Mouse (Mus musculus): ENCODE data around the gene Gpcpd1. TPM values are rescaled to one million over a fixed set of nuclear protein-coding genes. Genes with fewer than 3 reads are reported as not detected.
A peak's percentile ranks its signal among the peaks of the same experiment; 100 is the strongest.

Gene Gpcpd1
- polyA plus RNA-seq, 1 experiment from 2014 or later, result 25.8 TPM

DNA sequence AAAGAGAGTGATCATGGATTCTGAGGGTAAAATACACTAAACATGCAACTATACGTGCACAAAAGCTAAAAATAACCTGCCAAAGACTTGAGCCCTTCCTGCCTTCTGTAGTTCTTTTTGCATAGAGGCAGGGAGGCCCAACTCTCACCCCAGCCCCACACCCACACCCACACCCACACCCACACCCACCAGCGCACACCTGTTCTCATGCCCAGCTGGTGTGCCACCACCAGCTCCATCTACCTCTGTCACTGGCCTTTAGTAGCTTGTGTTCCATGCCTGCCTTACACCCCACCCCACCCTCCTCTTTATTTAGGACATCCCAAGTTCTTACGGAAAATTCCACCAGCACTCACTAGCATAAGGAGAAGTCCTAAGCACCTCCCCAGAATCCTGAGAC lies 89.2 kb downstream of the Gpcpd1 start:
- Histone ChIP-seq H3K9ac (ENCODE audit: low read length) (no peak overlapping the region), H3K4me3 (ENCODE audit: low read depth, low read length) (no peak overlapping the region), H3K36me3 (ENCODE audit: control insufficient read depth, insufficient read depth, low read length) (no peaks in the 10 kb centered on the region), H3K9me3 (ENCODE audit: control insufficient read depth, low read length) (no peaks in the 10 kb centered on the region), H3K27ac (replicated peaks; ENCODE audit: low read depth, low read length) (no peak overlapping the region), H3K4me1 (ENCODE audit: control insufficient read depth, insufficient read depth, low read length) (no peaks in the 10 kb centered on the region), H3K4me2 (ENCODE audit: low read depth, severe bottlenecking) (no peak overlapping the region), H3K27me3 (ENCODE audit: control insufficient read depth, insufficient read depth, low read length) (no peaks in the 10 kb centered on the region)
- 90% methylated on average over 3 of the region's 3 CpGs for WGBS
- ATAC-seq (ENCODE audit: insufficient number of reproducible peaks, low FRiP score, low TSS enrichment, low read depth) (no peak), DNase-seq (ENCODE audit: low spot score) (no peak)

DNA sequence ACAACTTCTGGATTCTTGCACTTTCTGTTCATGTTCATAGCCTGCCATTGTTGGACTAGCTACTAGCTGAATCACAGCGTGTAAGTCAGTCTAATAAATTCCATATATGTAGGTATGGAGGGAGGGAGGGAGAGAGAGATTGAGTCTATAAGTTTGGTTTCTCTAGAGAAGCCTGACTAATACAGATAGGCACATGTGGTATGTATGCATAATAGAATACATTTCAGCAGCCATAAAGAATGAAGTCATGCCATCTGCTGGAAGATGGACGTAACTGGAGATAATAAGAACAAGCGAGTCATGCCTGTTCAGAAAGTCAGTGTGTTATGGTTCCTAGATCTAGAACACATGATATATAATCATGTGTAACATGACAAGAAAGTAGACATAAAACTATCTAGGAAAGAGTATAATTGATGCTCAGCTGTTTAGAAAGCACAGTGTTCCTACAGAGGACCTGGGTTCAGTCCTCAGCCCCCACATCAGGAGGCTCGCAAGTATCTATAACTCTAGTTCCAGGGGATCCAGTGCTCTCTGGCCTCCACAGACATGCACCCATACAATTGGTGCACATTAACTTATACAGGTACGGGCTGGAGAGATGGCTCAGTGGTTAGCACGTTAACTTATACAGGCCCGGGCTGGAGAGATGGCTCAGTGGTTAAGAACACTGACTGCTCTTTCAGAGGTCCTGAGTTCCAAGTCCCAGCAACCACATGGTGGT lies 90.0 kb downstream of the Gpcpd1 start:
- H3K36me3 ChIP-seq (ENCODE audit: control insufficient read depth, insufficient read depth, low read length), result no peaks in the 10 kb centered on the region
- no peak overlapping the region for H3K9ac ChIP-seq (ENCODE audit: low read length)
- DNase-seq (ENCODE audit: low spot score) (no peak), ATAC-seq (ENCODE audit: insufficient number of reproducible peaks, low FRiP score, low TSS enrichment, low read depth) (no peak)
- H3K27me3 ChIP-seq (ENCODE audit: control insufficient read depth, insufficient read depth, low read length), result no peaks in the 10 kb centered on the region
- no peaks in the 10 kb centered on the region for H3K9me3 ChIP-seq (ENCODE audit: control insufficient read depth, low read length)
- 90% methylated on average over 7 of the region's 7 CpGs for WGBS
- no peak overlapping the region for H3K4me2 ChIP-seq (ENCODE audit: low read depth, severe bottlenecking)
- no peak overlapping the region for H3K27ac ChIP-seq (replicated peaks; ENCODE audit: low read depth, low read length)
- H3K4me3 ChIP-seq (ENCODE audit: low read depth, low read length), result no peak overlapping the region
- H3K4me1 ChIP-seq (ENCODE audit: control insufficient read depth, insufficient read depth, low read length), result no peaks in the 10 kb centered on the region

DNA sequence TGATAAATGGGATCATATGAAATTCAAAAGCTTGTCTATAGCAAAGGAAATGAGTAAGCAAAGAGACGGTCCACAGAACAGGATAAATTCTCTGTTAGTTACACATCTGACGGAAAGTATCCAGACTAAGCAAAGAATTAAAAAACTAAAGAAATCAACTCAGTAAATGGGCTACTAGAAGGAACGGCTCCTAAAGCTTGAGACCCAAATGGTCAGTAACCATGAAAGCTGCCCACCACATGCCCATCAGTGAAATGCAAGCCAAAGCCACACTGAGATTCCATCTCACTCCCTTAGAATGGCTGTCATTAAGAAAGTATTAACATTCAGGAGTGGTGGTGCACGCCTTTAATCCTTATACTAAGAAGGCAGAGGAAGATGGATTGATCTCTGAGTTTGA lies 94.3 kb downstream of the Gpcpd1 start:
- Histone ChIP-seq H3K36me3 (ENCODE audit: control insufficient read depth, insufficient read depth, low read length) (no peaks in the 10 kb centered on the region), H3K9me3 (ENCODE audit: control insufficient read depth, low read length) (no peaks in the 10 kb centered on the region), H3K9ac (ENCODE audit: low read length) (no peak overlapping the region), H3K4me2 (ENCODE audit: low read depth, severe bottlenecking) (no peak overlapping the region), H3K27me3 (ENCODE audit: control insufficient read depth, insufficient read depth, low read length) (no peaks in the 10 kb centered on the region), H3K4me1 (ENCODE audit: control insufficient read depth, insufficient read depth, low read length) (no peaks in the 10 kb centered on the region), H3K27ac (replicated peaks; ENCODE audit: low read depth, low read length) (no peak overlapping the region), H3K4me3 (ENCODE audit: low read depth, low read length) (no peak overlapping the region)
- DNase-seq (ENCODE audit: low spot score), result no peak
- no peak for ATAC-seq (ENCODE audit: insufficient number of reproducible peaks, low FRiP score, low TSS enrichment, low read depth)
- WGBS, result 90% methylated on average over 4 of the region's 4 CpGs

DNA sequence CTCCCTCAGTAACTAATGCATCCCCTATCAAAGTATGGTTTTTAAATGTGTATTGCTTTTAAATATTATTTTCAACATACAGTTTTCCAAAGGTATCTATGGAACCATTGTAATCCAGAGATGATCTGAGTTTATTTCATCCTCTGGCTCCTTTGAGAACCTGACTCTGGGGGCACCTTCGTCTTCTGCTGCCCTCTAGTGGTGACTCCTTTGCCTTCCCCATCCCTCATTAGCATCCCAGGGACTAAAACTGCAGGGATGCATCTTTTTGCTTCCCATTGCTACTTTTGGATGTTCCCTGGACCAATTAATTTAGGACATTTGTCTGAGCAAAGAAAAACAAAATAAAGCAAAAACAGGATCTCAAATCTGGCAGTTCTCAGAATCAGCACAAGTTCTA lies 102.1 kb downstream of the Gpcpd1 start:
- H3K9me3 ChIP-seq (ENCODE audit: control insufficient read depth, low read length), result no peaks in the 10 kb centered on the region
- no peak overlapping the region for H3K4me2 ChIP-seq (ENCODE audit: low read depth, severe bottlenecking)
- no peaks in the 10 kb centered on the region for H3K4me1 ChIP-seq (ENCODE audit: control insufficient read depth, insufficient read depth, low read length)
- no peak overlapping the region for H3K9ac ChIP-seq (ENCODE audit: low read length)
- peak; percentile 72 for DNase-seq (ENCODE audit: low spot score)
- ATAC-seq (ENCODE audit: insufficient number of reproducible peaks, low FRiP score, low TSS enrichment, low read depth), result no peak
- 0% methylated on average over 1 of the region's 1 CpGs for WGBS
- H3K4me3 ChIP-seq (ENCODE audit: low read depth, low read length), result no peak overlapping the region
- H3K36me3 ChIP-seq (ENCODE audit: control insufficient read depth, insufficient read depth, low read length), result no peaks in the 10 kb centered on the region
- H3K27ac ChIP-seq (replicated peaks; ENCODE audit: low read depth, low read length), result no peak overlapping the region
- no peaks in the 10 kb centered on the region for H3K27me3 ChIP-seq (ENCODE audit: control insufficient read depth, insufficient read depth, low read length)

DNA sequence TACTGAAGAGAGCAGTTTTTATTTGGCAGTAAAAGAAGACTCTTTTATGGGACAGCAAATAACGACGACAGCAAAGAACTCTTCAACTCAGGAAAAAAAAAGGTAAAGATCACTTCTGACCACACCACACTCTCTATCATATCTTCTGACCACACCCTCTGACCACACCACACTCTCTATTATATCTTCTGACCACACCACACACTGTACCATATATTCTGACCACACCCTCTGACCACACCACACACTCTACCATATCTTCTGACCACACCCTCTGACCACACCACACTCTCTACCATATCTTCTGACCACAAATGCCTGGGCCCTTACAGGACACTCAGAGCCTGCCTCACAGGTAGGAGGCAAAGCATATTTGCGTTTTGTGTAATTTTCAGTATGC lies 106.0 kb downstream of the Gpcpd1 start:
- Histone ChIP-seq H3K27ac (replicated peaks; ENCODE audit: low read depth, low read length) (no peak overlapping the region), H3K4me1 (ENCODE audit: control insufficient read depth, insufficient read depth, low read length) (no peaks in the 10 kb centered on the region), H3K9ac (ENCODE audit: low read length) (no peak overlapping the region), H3K36me3 (ENCODE audit: control insufficient read depth, insufficient read depth, low read length) (no peaks in the 10 kb centered on the region), H3K9me3 (ENCODE audit: control insufficient read depth, low read length) (no peaks in the 10 kb centered on the region), H3K4me2 (ENCODE audit: low read depth, severe bottlenecking) (no peak overlapping the region), H3K4me3 (ENCODE audit: low read depth, low read length) (no peak overlapping the region), H3K27me3 (ENCODE audit: control insufficient read depth, insufficient read depth, low read length) (no peaks in the 10 kb centered on the region)
- ATAC-seq (ENCODE audit: insufficient number of reproducible peaks, low FRiP score, low TSS enrichment, low read depth), result no peak
- 58% methylated on average over 3 of the region's 3 CpGs for WGBS
- no peak for DNase-seq (ENCODE audit: low spot score)

Other genes starting within 250 kb of the Gpcpd1 start
- 2.0 and 2.7 TPM in 2 replicates for gene Prokr2, start 202.3 kb downstream of the Gpcpd1 start, polyA plus RNA-seq (2014; fragmentation: Nextera tagmentation; extraction: Ambion mirVana)
- 16.3 and 17.2 TPM in 2 replicates for gene Shld1, start 99.2 kb upstream of the Gpcpd1 start, polyA plus RNA-seq (2014; fragmentation: Nextera tagmentation; extraction: Ambion mirVana)
- gene Chgb, start 193.5 kb upstream of the Gpcpd1 start, polyA plus RNA-seq (2014; fragmentation: Nextera tagmentation; extraction: Ambion mirVana), result 0.11 and 0.16 TPM in 2 replicates
- 38.2 and 47.6 TPM in 2 replicates for gene Trmt6, start 228.3 kb upstream of the Gpcpd1 start, polyA plus RNA-seq (2014; fragmentation: Nextera tagmentation; extraction: Ambion mirVana)
- 26.1 and 26.8 TPM in 2 replicates for gene Mcm8, start 228.4 kb upstream of the Gpcpd1 start, polyA plus RNA-seq (2014; fragmentation: Nextera tagmentation; extraction: Ambion mirVana)

All from limb, embryonic 11.5 days (tissue).